Mouse (Mus musculus): ENCODE results near the gene Stx1b. TPM values are rescaled to one million over a fixed set of nuclear protein-coding genes. Genes with fewer than 3 reads are reported as not detected.

The Stx1b gene
- total and polyA plus RNA-seq, 3 experiments = 0.08 to 0.31 TPM; not detected in 1

- no peaks in the 10 kb centered on the region for H3K79me2 ChIP-seq (replicated peaks; ENCODE audit: control insufficient read depth, extremely low read depth, insufficient read depth, poor library complexity, severe bottlenecking)
- H3K9ac ChIP-seq (ENCODE audit: insufficient read depth, low read depth) = no peak overlapping the region
- in situ Hi-C loops (cut with MboI; ENCODE audit: low pct_ligation_motif_present, low pct_unique_long_range_greater_than_20kb, low sequenced_read_pairs) (loop anchor here (5.0 to 25.0 kb wide), 2 partner anchors 401 to 661 kb away; no protein-coding TSS in a partner anchor), dilution Hi-C loops (cut with MboI; ENCODE audit: extremely low pct_ligation_motif_present, extremely low pct_unique_long_range_greater_than_20kb, low sequenced_read_pairs) (no loop called here)
- no peaks in the 10 kb centered on the region for H3K9me3 ChIP-seq (replicated peaks; ENCODE audit: low read length)
- H3K36me3 ChIP-seq (replicated peaks in 1 of 2; ENCODE audit: control insufficient read depth in 1 of 2, insufficient read depth in 1 of 2, low read length in 1 of 2) = peaks cover 37 to 65% of the 10 kb centered on the region in 2 experiments
- H3K27me3 ChIP-seq (replicated peaks) = no peaks in the 10 kb centered on the region
- H3K4me2 ChIP-seq (ENCODE audit: insufficient read depth, low read depth, poor library complexity, severe bottlenecking) = no peak overlapping the region
- no peak overlapping the region for H3K4me3 ChIP-seq (replicated peaks in 1 of 3; ENCODE audit: low read depth in 2 of 3, low read length in 2 of 3, poor library complexity in 1 of 3)
- no peak overlapping the region for H3K27ac ChIP-seq (ENCODE audit: insufficient read depth, low read depth)
- DNase-seq (ENCODE audit: extremely low read depth) = no peak
- TF ChIP-seq USF2 (conservative IDR thresholded peaks at IDR 0.05; ENCODE audit: low read depth, low read length) (no peak), KAT2A (IDR thresholded peaks at IDR 0.05; ENCODE audit: insufficient replicate concordance, low read length) (no peak), POLR2A (IDR thresholded peaks at IDR 0.05; ENCODE audit: low read depth, low read length) (no peak), RCOR1 (conservative IDR thresholded peaks at IDR 0.05; ENCODE audit: low read depth, low read length) (no peak), ZNF384 (IDR thresholded peaks at IDR 0.05; ENCODE audit: low read depth, low read length) (no peak), USF1 (IDR thresholded peaks at IDR 0.05; ENCODE audit: low read depth, low read length) (no peak), ELF1 (IDR thresholded peaks at IDR 0.05; ENCODE audit: low read depth, low read length) (no peak)
- peaks cover 0 to 48% of the 10 kb centered on the region in 2 experiments; a peak in 3 of 4 replicates for H3K4me1 ChIP-seq (ENCODE audit: control insufficient read depth in 1 of 2, insufficient read depth in 2 of 2)
Measured at GRCm38 (mm10) chr7:127763642-127764041, 60.7 kb downstream of the Stx1b start.

- Histone ChIP-seq H3K4me1 (ENCODE audit: control insufficient read depth in 1 of 2, insufficient read depth in 2 of 2) (peaks cover 0 to 42% of the 10 kb centered on the region in 2 experiments; a peak in 2 of 4 replicates), H3K9me3 (replicated peaks; ENCODE audit: low read length) (no peaks in the 10 kb centered on the region), H3K36me3 (replicated peaks in 1 of 2; ENCODE audit: control insufficient read depth in 1 of 2, insufficient read depth in 1 of 2, low read length in 1 of 2) (peaks cover 24 to 67% of the 10 kb centered on the region in 2 experiments), H3K27ac (ENCODE audit: insufficient read depth, low read depth) (no peak overlapping the region), H3K9ac (ENCODE audit: insufficient read depth, low read depth) (no peak overlapping the region), H3K4me3 (replicated peaks in 1 of 3; ENCODE audit: low read depth in 2 of 3, low read length in 2 of 3, poor library complexity in 1 of 3) (no peak overlapping the region), H3K79me2 (replicated peaks; ENCODE audit: control insufficient read depth, extremely low read depth, insufficient read depth, poor library complexity, severe bottlenecking) (no peaks in the 10 kb centered on the region), H3K4me2 (ENCODE audit: insufficient read depth, low read depth, poor library complexity, severe bottlenecking) (no peak overlapping the region), H3K27me3 (replicated peaks) (no peaks in the 10 kb centered on the region)
- DNase-seq (ENCODE audit: extremely low read depth) = peak; percentile 57
- in situ Hi-C loops (cut with MboI; ENCODE audit: low pct_ligation_motif_present, low pct_unique_long_range_greater_than_20kb, low sequenced_read_pairs) (loop anchor here (5.0 to 25.0 kb wide), 2 partner anchors 399 to 659 kb away; no protein-coding TSS in a partner anchor), dilution Hi-C loops (cut with MboI; ENCODE audit: extremely low pct_ligation_motif_present, extremely low pct_unique_long_range_greater_than_20kb, low sequenced_read_pairs) (no loop called here)
- no peak for TF ChIP-seq ZNF384 (IDR thresholded peaks at IDR 0.05; ENCODE audit: low read depth, low read length)
- peak; percentile 85 for TF ChIP-seq RAD21 (IDR thresholded peaks at IDR 0.05; ENCODE audit: low read depth, low read length)
- TF ChIP-seq MXI1 (IDR thresholded peaks at IDR 0.05; ENCODE audit: low read depth, low read length) = no peak
- no peak for TF ChIP-seq MAX (IDR thresholded peaks at IDR 0.05; ENCODE audit: low read length)
- TF ChIP-seq USF1 (IDR thresholded peaks at IDR 0.05; ENCODE audit: low read depth, low read length) = no peak
- peak; percentile 91 for TF ChIP-seq SMC3 (IDR thresholded peaks at IDR 0.05; ENCODE audit: low read depth, low read length)
- TF ChIP-seq CHD1 (IDR thresholded peaks at IDR 0.05; ENCODE audit: low read depth, low read length) = no peak
- TF ChIP-seq KAT2A (IDR thresholded peaks at IDR 0.05; ENCODE audit: insufficient replicate concordance, low read length) = no peak
- peak; percentile 88 to 93 for TF ChIP-seq CTCF (conservative IDR thresholded peaks at IDR 0.05 in 1 of 2, IDR thresholded peaks at IDR 0.05 in 1 of 2; ENCODE audit: low read depth in 2 of 2, low read length in 2 of 2)
- TF ChIP-seq UBTF (IDR thresholded peaks at IDR 0.05; ENCODE audit: low read depth, low read length) = no peak
- TF ChIP-seq NELFE (IDR thresholded peaks at IDR 0.05; ENCODE audit: low read depth, low read length) = no peak; the same call in 1 of the 2 replicates
- peak; percentile 61 for TF ChIP-seq ZC3H11A (IDR thresholded peaks at IDR 0.05; ENCODE audit: low read depth, low read length)
- peak; percentile 17; the same call in 1 of the 2 replicates for TF ChIP-seq MYC (IDR thresholded peaks at IDR 0.05; ENCODE audit: low read depth, low read length)
Measured at GRCm38 (mm10) chr7:127761026-127761425, 63.3 kb downstream of the Stx1b start.

All from CH12.LX (cell line).